Mouse (Mus musculus): ENCODE data around the gene Iffo2. TPM values are rescaled to one million over a fixed set of nuclear protein-coding genes. Genes with fewer than 3 reads are reported as not detected.

The Iffo2 gene
- polyA plus RNA-seq, 2 experiments, result 0.56 to 1.4 TPM

GRCm38 (mm10) chr4:139639801-139640200, 109.5 kb downstream of the Iffo2 start:
- 47% methylated on average over 12 of the region's 12 CpGs for WGBS (ENCODE audit: insufficient replicate concordance)

GRCm38 (mm10) chr4:139640333-139640732, 110.0 kb downstream of the Iffo2 start:
- Histone ChIP-seq H3K4me3 (ENCODE audit: insufficient read depth in 1 of 2, low read depth in 2 of 2, low read length in 2 of 2) (no peak overlapping the region), H3K4me1 (replicated peaks; ENCODE audit: control insufficient read depth in 2 of 2, insufficient read depth in 2 of 2, low read length in 1 of 2) (0 out of 4 replicates have a peak, but pooled peaks cover 0 to 3% of the 10 kb centered on the region in 2 experiments), H3K27me3 (ENCODE audit: control insufficient read depth, insufficient read depth, low read length) (no peaks in the 10 kb centered on the region), H3K27ac (no peak overlapping the region), H3K4me2 (ENCODE audit: low read depth) (no peak overlapping the region), H3K9me3 (ENCODE audit: control insufficient read depth, low read length) (no peaks in the 10 kb centered on the region), H3K36me3 (replicated peaks; ENCODE audit: control insufficient read depth, insufficient read depth, low read depth) (no peaks in the 10 kb centered on the region), H3K9ac (replicated peaks) (no peak overlapping the region)
- ATAC-seq (ENCODE audit: insufficient read depth) (no peak), DNase-seq (ENCODE audit: low read depth in 3 of 3, low spot score in 3 of 3) (no peak)
- 43% methylated on average over 12 of the region's 12 CpGs for WGBS (ENCODE audit: insufficient replicate concordance)
- TF ChIP-seq CTCF (IDR thresholded peaks at IDR 0.05; ENCODE audit: low read depth), result no peak
- TF ChIP-seq EP300 (IDR thresholded peaks at IDR 0.05; ENCODE audit: low read depth), result no peak

More at GRCm38 (mm10) chr4:139639801-139640200, 109.5 kb downstream of the Iffo2 start:
- ATAC-seq (ENCODE audit: insufficient read depth) (no peak), DNase-seq (ENCODE audit: low read depth in 3 of 3, low spot score in 3 of 3) (no peak)
- H3K4me1 ChIP-seq (replicated peaks; ENCODE audit: control insufficient read depth in 2 of 2, insufficient read depth in 2 of 2, low read length in 1 of 2), result 0 out of 4 replicates have a peak, but pooled peaks cover 0 to 3% of the 10 kb centered on the region in 2 experiments
- no peak for TF ChIP-seq CTCF (IDR thresholded peaks at IDR 0.05; ENCODE audit: low read depth)
- TF ChIP-seq EP300 (IDR thresholded peaks at IDR 0.05; ENCODE audit: low read depth), result no peak
- H3K36me3 ChIP-seq (replicated peaks; ENCODE audit: control insufficient read depth, insufficient read depth, low read depth), result no peaks in the 10 kb centered on the region
- no peak overlapping the region for H3K9ac ChIP-seq (replicated peaks)
- no peaks in the 10 kb centered on the region for H3K27me3 ChIP-seq (ENCODE audit: control insufficient read depth, insufficient read depth, low read length)
- H3K9me3 ChIP-seq (ENCODE audit: control insufficient read depth, low read length), result no peaks in the 10 kb centered on the region
- no peak overlapping the region for H3K4me2 ChIP-seq (ENCODE audit: low read depth)
- H3K27ac ChIP-seq, result no peak overlapping the region
- H3K4me3 ChIP-seq (ENCODE audit: insufficient read depth in 1 of 2, low read depth in 2 of 2, low read length in 2 of 2), result no peak overlapping the region

GRCm38 (mm10) chr4:139640775-139641174, 110.4 kb downstream of the Iffo2 start:
- Histone ChIP-seq H3K9ac (replicated peaks) (no peak overlapping the region), H3K27ac (no peak overlapping the region), H3K4me1 (replicated peaks; ENCODE audit: control insufficient read depth in 2 of 2, insufficient read depth in 2 of 2, low read length in 1 of 2) (0 out of 4 replicates have a peak, but pooled peaks cover 0 to 3% of the 10 kb centered on the region in 2 experiments), H3K27me3 (ENCODE audit: control insufficient read depth, insufficient read depth, low read length) (no peaks in the 10 kb centered on the region), H3K4me2 (ENCODE audit: low read depth) (no peak overlapping the region), H3K36me3 (replicated peaks; ENCODE audit: control insufficient read depth, insufficient read depth, low read depth) (no peaks in the 10 kb centered on the region), H3K4me3 (ENCODE audit: insufficient read depth in 1 of 2, low read depth in 2 of 2, low read length in 2 of 2) (no peak overlapping the region), H3K9me3 (ENCODE audit: control insufficient read depth, low read length) (no peaks in the 10 kb centered on the region)
- TF ChIP-seq EP300 (IDR thresholded peaks at IDR 0.05; ENCODE audit: low read depth) (no peak), CTCF (IDR thresholded peaks at IDR 0.05; ENCODE audit: low read depth) (no peak)
- 24% methylated on average over 6 of the region's 6 CpGs for WGBS (ENCODE audit: insufficient replicate concordance)
- DNase-seq (ENCODE audit: low read depth in 3 of 3, low spot score in 3 of 3) (no peak), ATAC-seq (ENCODE audit: insufficient read depth) (no peak)

GRCm38 (mm10) chr4:139641829-139642425, 111.6 kb downstream of the Iffo2 start:
- Histone ChIP-seq H3K4me3 (ENCODE audit: insufficient read depth in 1 of 2, low read depth in 2 of 2, low read length in 2 of 2) (no peak overlapping the region), H3K27me3 (ENCODE audit: control insufficient read depth, insufficient read depth, low read length) (no peaks in the 10 kb centered on the region), H3K9ac (replicated peaks) (no peak overlapping the region), H3K4me1 (replicated peaks; ENCODE audit: control insufficient read depth in 2 of 2, insufficient read depth in 2 of 2, low read length in 1 of 2) (0 out of 4 replicates have a peak, but pooled peaks cover 0 to 3% of the 10 kb centered on the region in 2 experiments), H3K36me3 (replicated peaks; ENCODE audit: control insufficient read depth, insufficient read depth, low read depth) (no peaks in the 10 kb centered on the region), H3K27ac (no peak overlapping the region), H3K9me3 (ENCODE audit: control insufficient read depth, low read length) (no peaks in the 10 kb centered on the region), H3K4me2 (ENCODE audit: low read depth) (no peak overlapping the region)
- TF ChIP-seq EP300 (IDR thresholded peaks at IDR 0.05; ENCODE audit: low read depth) (no peak), CTCF (IDR thresholded peaks at IDR 0.05; ENCODE audit: low read depth) (no peak)
- ATAC-seq (ENCODE audit: insufficient read depth), result no peak
- WGBS (ENCODE audit: insufficient replicate concordance), result 17% methylated on average over 30 of the region's 30 CpGs
- DNase-seq (ENCODE audit: low read depth in 3 of 3, low spot score in 3 of 3), result no peak

GRCm38 (mm10) chr4:139643972-139644371, 113.6 kb downstream of the Iffo2 start:
- no peak for ATAC-seq (ENCODE audit: insufficient read depth)
- no peak overlapping the region for H3K4me3 ChIP-seq (ENCODE audit: insufficient read depth in 1 of 2, low read depth in 2 of 2, low read length in 2 of 2)
- H3K9me3 ChIP-seq (ENCODE audit: control insufficient read depth, low read length), result no peaks in the 10 kb centered on the region
- H3K27me3 ChIP-seq (ENCODE audit: control insufficient read depth, insufficient read depth, low read length), result no peaks in the 10 kb centered on the region
- no peak overlapping the region for H3K27ac ChIP-seq
- no peaks in the 10 kb centered on the region for H3K36me3 ChIP-seq (replicated peaks; ENCODE audit: control insufficient read depth, insufficient read depth, low read depth)
- no peak overlapping the region for H3K4me2 ChIP-seq (ENCODE audit: low read depth)
- H3K4me1 ChIP-seq (replicated peaks; ENCODE audit: control insufficient read depth in 2 of 2, insufficient read depth in 2 of 2, low read length in 1 of 2), result 0 out of 4 replicates have a peak, but pooled peaks cover 0 to 3% of the 10 kb centered on the region in 2 experiments
- TF ChIP-seq CTCF (IDR thresholded peaks at IDR 0.05; ENCODE audit: low read depth) (peak; percentile 96), EP300 (IDR thresholded peaks at IDR 0.05; ENCODE audit: low read depth) (no peak)
- 12% methylated on average over 9 of the region's 9 CpGs for WGBS (ENCODE audit: insufficient replicate concordance)
- DNase-seq (ENCODE audit: low read depth in 3 of 3, low spot score in 3 of 3), result peak in 2 of 3 experiments; percentile 20 to 22
- H3K9ac ChIP-seq (replicated peaks), result no peak overlapping the region

Data from liver, embryonic 14.5 days (tissue).